Mouse (Mus musculus): ENCODE data around the gene Zfp750. TPM values are rescaled to one million over a fixed set of nuclear protein-coding genes. Genes with fewer than 3 reads are reported as not detected.

The Zfp750 gene
- polyA plus RNA-seq, 1 experiment from 2014 or later, result 2.6 TPM

Other genes starting within 250 kb of the Zfp750 start
- 102 and 103 TPM in 2 replicates for gene Wdr45b, start 164.9 kb downstream of the Zfp750 start, polyA plus RNA-seq (2016; fragmentation: Nextera tagmentation; extraction: Ambion mirVana)
- gene Rab40b, start 131.1 kb downstream of the Zfp750 start, polyA plus RNA-seq (2016; fragmentation: Nextera tagmentation; extraction: Ambion mirVana), result 7.5 and 8.9 TPM in 2 replicates
- gene Fn3krp, start 97.9 kb downstream of the Zfp750 start, polyA plus RNA-seq (2016; fragmentation: Nextera tagmentation; extraction: Ambion mirVana), result 8.6 and 10.2 TPM in 2 replicates
- 0.51 and 0.78 TPM in 2 replicates for gene Fn3k, start 84.4 kb downstream of the Zfp750 start, polyA plus RNA-seq (2016; fragmentation: Nextera tagmentation; extraction: Ambion mirVana)
- 51.0 and 54.7 TPM in 2 replicates for gene Tbcd, start 67.4 kb downstream of the Zfp750 start, polyA plus RNA-seq (2016; fragmentation: Nextera tagmentation; extraction: Ambion mirVana)
- gene B3gntl1, start 153.8 kb upstream of the Zfp750 start, polyA plus RNA-seq (2016; fragmentation: Nextera tagmentation; extraction: Ambion mirVana), result 9.1 and 10.1 TPM in 2 replicates
- 11.1 and 11.5 TPM in 2 replicates for gene Metrnl, start 182.2 kb upstream of the Zfp750 start, polyA plus RNA-seq (2016; fragmentation: Nextera tagmentation; extraction: Ambion mirVana)